Mouse (Mus musculus): ENCODE results near the gene Slc30a5. TPM values are rescaled to one million over a fixed set of nuclear protein-coding genes. Genes with fewer than 3 reads are reported as not detected.

The Slc30a5 gene
- total RNA-seq (2023) = 10 to 100 TPM; 45.8 to 49.5 TPM

GRCm38 (mm10) chr13:100832741-100833639 is at the start of gene Slc30a5:
TSS of gene Slc30a5 (minus strand) at chr13:100833427.

GRCm38 (mm10) chr13:100786414-100786867 is 46.8 kb downstream of the Slc30a5 start, which contains the start of gene Ccnb1:
TSS of gene Ccnb1 (minus strand) at chr13:100786570.

GRCm38 (mm10) chr13:100775252-100776055 is 57.8 kb downstream of the Slc30a5 start, which contains the start of gene Cenph:
TSS of gene Cenph (minus strand) at chr13:100775899.

Other genes with a start within 250 kb of the Slc30a5 start
- gene Marveld2, start 216.5 kb downstream of the Slc30a5 start, total RNA-seq (2023) = 1 to 10 TPM; 3.0 to 3.2 TPM
- gene Ak6, start 182.4 kb downstream of the Slc30a5 start, total RNA-seq (2023) = 10 to 100 TPM; 61.6 to 70.6 TPM
- gene Rad17, start 182.4 kb downstream of the Slc30a5 start, total RNA-seq (2023) = 10 to 100 TPM; 21.3 to 23.1 TPM
- 10 to 100 TPM in 1 of 2 experiments, 1 to 10 TPM in 1; 8.3 to 16.2 TPM for gene Taf9, start 181.8 kb downstream of the Slc30a5 start, total RNA-seq (2023)
- 10 to 100 TPM in 1 of 2 experiments, 1 to 10 TPM in 1; 10.0 to 17.8 TPM for gene Ccdc125, start 163.7 kb downstream of the Slc30a5 start, total RNA-seq (2023)
- 10 to 100 TPM; 33.9 to 39.8 TPM for gene Cdk7, start 102.5 kb downstream of the Slc30a5 start, total RNA-seq (2023)
- gene Mrps36, start 88.8 kb downstream of the Slc30a5 start, total RNA-seq (2023) = 10 to 100 TPM; 31.4 to 34.1 TPM
- 1 to 10 TPM; 1.5 to 1.6 TPM for gene Cenph, start 57.5 kb downstream of the Slc30a5 start, total RNA-seq (2023)
- gene Ccnb1, start 46.9 kb downstream of the Slc30a5 start, total RNA-seq (2023) = 1 to 10 TPM; 3.6 to 5.4 TPM

All from T-cell, adult 66 days (primary cell).